Mouse (Mus musculus) bone marrow macrophage, adult 2 months (primary cell): ENCODE data around the gene Dscaml1. TPM values are rescaled to one million over a fixed set of nuclear protein-coding genes. Genes with fewer than 3 reads are reported as not detected.

ENCODE experiments used
- H3K27ac ChIP-seq: 2 replicates; pipeline ENCODE4 v1.5.1; 2012; ENCODE audit warnings: low read depth, low read length; ENCODE audit not compliant: insufficient read depth
- H3K4me1 ChIP-seq: 2 replicates; pipeline ENCODE4 v1.6.1; 2012; ENCODE audit warnings: low read length; ENCODE audit not compliant: control insufficient read depth, insufficient read depth
- H3K4me3 ChIP-seq: 2 replicates; pipeline ENCODE4 v1.5.1; 2012; ENCODE audit warnings: mild to moderate bottlenecking, low read length, moderate library complexity; ENCODE audit not compliant: insufficient read depth
- CTCF ChIP-seq: IDR thresholded peaks from 2 replicates; pipeline ENCODE4 v1.5.1; 2012; ENCODE audit warnings: low read depth, mild to moderate bottlenecking, low read length, moderate library complexity
- POLR2A ChIP-seq: IDR thresholded peaks from 2 replicates; pipeline ENCODE4 v1.6.1; 2012; ENCODE audit warnings: mild to moderate bottlenecking, low read depth, low read length, borderline replicate concordance
- polyA plus RNA-seq: library from polyadenylated mRNA; stranded (reverse); fragments of >200 nt; gene quantifications from 2 replicates; pipeline ENCODE4 v1.2.4, GENCODE M21; 2012; ENCODE audit not compliant: missing spikeins, insufficient read depth, insufficient read length

Gene Dscaml1
- polyA plus RNA-seq, 1 experiment, result not detected

- TF ChIP-seq CTCF (no peak), POLR2A (no peak)
- Histone ChIP-seq H3K4me3 (no peak overlapping the region), H3K27ac (no peak overlapping the region), H3K4me1 (no peaks in the 10 kb centered on the region)
Observed at GRCm38 (mm10) chr9:45591061-45591460, 164.6 kb downstream of the Dscaml1 start.

GRCm38 (mm10) chr9:45592374-45592773 is 165.9 kb downstream of the Dscaml1 start:
- no peaks in the 10 kb centered on the region for H3K4me1 ChIP-seq
- TF ChIP-seq POLR2A (no peak), CTCF (no peak)

GRCm38 (mm10) chr9:45598117-45598516 is 171.7 kb downstream of the Dscaml1 start:
- H3K4me1 ChIP-seq, result no peaks in the 10 kb centered on the region
- no peak overlapping the region for H3K27ac ChIP-seq
- H3K4me3 ChIP-seq, result no peak overlapping the region
- no peak for TF ChIP-seq CTCF

More at GRCm38 (mm10) chr9:45592374-45592773, 165.9 kb downstream of the Dscaml1 start:
- no peak overlapping the region for H3K27ac ChIP-seq
- no peak overlapping the region for H3K4me3 ChIP-seq

- Histone ChIP-seq H3K4me3 (no peak overlapping the region), H3K4me1 (no peaks in the 10 kb centered on the region), H3K27ac (no peak overlapping the region)
- TF ChIP-seq CTCF (no peak), POLR2A (no peak)
Observed at GRCm38 (mm10) chr9:45599377-45599776, 172.9 kb downstream of the Dscaml1 start.

GRCm38 (mm10) chr9:45607337-45607736 is 180.9 kb downstream of the Dscaml1 start:
- no peaks in the 10 kb centered on the region for H3K4me1 ChIP-seq
- TF ChIP-seq POLR2A (no peak), CTCF (no peak)
- H3K27ac ChIP-seq, result no peak overlapping the region
- no peak overlapping the region for H3K4me3 ChIP-seq

- no peak for TF ChIP-seq CTCF
- TF ChIP-seq POLR2A, result no peak
Observed at GRCm38 (mm10) chr9:45608097-45609031, 181.9 kb downstream of the Dscaml1 start.

GRCm38 (mm10) chr9:45610336-45611060 is 184.1 kb downstream of the Dscaml1 start:
- H3K27ac ChIP-seq, result no peak overlapping the region
- no peaks in the 10 kb centered on the region for H3K4me1 ChIP-seq
- TF ChIP-seq POLR2A (no peak), CTCF (no peak)
- H3K4me3 ChIP-seq, result no peak overlapping the region

More at GRCm38 (mm10) chr9:45608097-45609031, 181.9 kb downstream of the Dscaml1 start:
- Histone ChIP-seq H3K27ac (no peak overlapping the region), H3K4me1 (no peaks in the 10 kb centered on the region), H3K4me3 (no peak overlapping the region)

GRCm38 (mm10) chr9:45614616-45615015 is 188.2 kb downstream of the Dscaml1 start:
- H3K4me1 ChIP-seq, result no peaks in the 10 kb centered on the region
- no peak for TF ChIP-seq POLR2A
- no peak for TF ChIP-seq CTCF

GRCm38 (mm10) chr9:45617889-45618288 is 191.5 kb downstream of the Dscaml1 start:
- no peak overlapping the region for H3K27ac ChIP-seq
- H3K4me3 ChIP-seq, result no peak overlapping the region
- no peaks in the 10 kb centered on the region for H3K4me1 ChIP-seq
- TF ChIP-seq CTCF (no peak), POLR2A (no peak)

More at GRCm38 (mm10) chr9:45614616-45615015, 188.2 kb downstream of the Dscaml1 start:
- Histone ChIP-seq H3K4me3 (no peak overlapping the region), H3K27ac (no peak overlapping the region)

- Histone ChIP-seq H3K4me3 (no peak overlapping the region), H3K4me1 (no peaks in the 10 kb centered on the region), H3K27ac (no peak overlapping the region)
- TF ChIP-seq CTCF, result no peak
- TF ChIP-seq POLR2A, result no peak
Observed at GRCm38 (mm10) chr9:45618443-45618842, 192.0 kb downstream of the Dscaml1 start.
